Mouse (Mus musculus) E14TG2a.4 (cell line): ENCODE measurements around the gene Supt5.
A peak's percentile ranks its signal among the peaks of the same experiment; 100 is the strongest.

Experiments
- CTCF ChIP-seq: conservative IDR thresholded peaks from 2 replicates; pipeline ENCODE4 v1.5.1; 2014; ENCODE audit warnings: low read length
- NANOG ChIP-seq: IDR thresholded peaks from 2 replicates; pipeline ENCODE4 v1.6.1; 2014; ENCODE audit warnings: borderline replicate concordance, low read length, mixed read lengths
- POU5F1 ChIP-seq: IDR thresholded peaks from 2 replicates; pipeline ENCODE4 v1.6.1; 2014; ENCODE audit warnings: low read length, borderline replicate concordance

GRCm38 (mm10) chr7:28298837-28299625 lies 39.5 kb downstream of the Supt5 start:
- TF ChIP-seq CTCF (peak; percentile 84), NANOG (no peak), POU5F1 (no peak)
